Mouse (Mus musculus): ENCODE data around the gene Clk2. TPM values are rescaled to one million over a fixed set of nuclear protein-coding genes. Genes with fewer than 3 reads are reported as not detected.

Gene Clk2
- total RNA-seq (2021) = 10 to 100 TPM; 39.0 to 46.6 TPM

DNA sequence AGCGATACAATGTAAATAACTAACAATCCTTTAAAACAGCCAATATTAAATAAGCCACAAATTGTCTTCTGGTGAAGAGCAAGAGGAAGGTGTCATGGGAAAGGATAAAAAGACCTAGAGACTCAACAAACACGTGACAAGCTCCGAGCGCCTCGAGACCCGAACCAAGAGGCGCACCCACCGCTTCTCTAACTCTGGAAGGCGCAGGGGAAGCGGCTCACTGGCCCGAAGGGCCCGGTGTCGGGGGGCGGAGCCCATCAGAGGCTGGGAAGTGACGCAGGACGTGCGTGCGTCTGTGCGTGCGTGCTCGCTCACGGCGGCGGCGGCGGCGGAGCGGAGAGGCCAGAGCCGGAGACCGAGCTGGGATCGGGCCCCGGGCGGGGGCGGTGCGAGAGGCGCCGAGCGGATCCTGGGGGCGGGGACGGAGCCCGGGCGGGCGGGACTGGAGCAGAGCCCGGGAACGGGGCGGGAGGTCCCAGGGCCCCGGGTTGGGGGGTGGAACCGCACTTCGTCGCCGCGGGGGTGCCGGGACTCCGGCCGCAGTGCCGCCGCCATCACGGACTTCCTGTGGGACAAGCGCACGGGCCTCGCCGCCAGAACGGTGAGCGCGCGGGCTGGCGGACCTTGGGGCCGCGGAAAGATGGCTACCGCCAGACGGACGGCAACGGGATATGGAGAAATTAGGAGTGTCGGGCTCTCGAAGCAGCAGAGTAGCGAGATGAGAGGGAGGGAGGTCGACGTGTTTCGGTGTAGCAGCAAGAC lies at the start of gene Clk2:
Clk2 (plus strand) TSS at position 290 of the 762 bp plus-strand sequence.
- peak; percentile 92 to 95 for DNase-seq (ENCODE audit: low spot score in 2 of 2)
- intact Hi-C loops (cut with DNase I) = loop anchor here (2.0 kb wide), 1 partner anchor 74 kb away; no protein-coding TSS in a partner anchor

DNA sequence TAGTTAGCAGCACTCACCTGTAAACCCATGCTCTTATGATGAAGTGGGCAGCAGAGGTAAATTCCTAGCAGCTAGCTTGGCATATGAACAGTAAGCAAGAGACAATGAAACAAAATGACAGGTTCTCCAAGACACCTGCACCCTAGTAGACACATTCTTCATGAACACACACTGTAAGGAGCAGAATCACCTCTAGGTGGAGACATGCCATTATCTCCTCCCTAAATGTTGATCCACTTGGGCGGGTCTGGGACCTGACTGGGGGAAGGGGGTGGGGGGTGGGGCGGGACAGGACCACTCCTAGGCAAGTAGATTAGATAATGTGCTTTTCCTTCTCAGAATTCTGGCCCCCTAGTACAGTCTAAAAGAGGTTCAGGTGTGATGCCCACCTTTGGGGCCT lies 49.1 kb upstream of the Clk2 start:
- intact Hi-C loops (cut with DNase I) = loop anchor here (2.0 kb wide), 1 partner anchor 43 kb away; no protein-coding TSS in a partner anchor
- DNase-seq (ENCODE audit: low spot score in 2 of 2) = peak in 1 of 2 experiments; percentile 49

DNA sequence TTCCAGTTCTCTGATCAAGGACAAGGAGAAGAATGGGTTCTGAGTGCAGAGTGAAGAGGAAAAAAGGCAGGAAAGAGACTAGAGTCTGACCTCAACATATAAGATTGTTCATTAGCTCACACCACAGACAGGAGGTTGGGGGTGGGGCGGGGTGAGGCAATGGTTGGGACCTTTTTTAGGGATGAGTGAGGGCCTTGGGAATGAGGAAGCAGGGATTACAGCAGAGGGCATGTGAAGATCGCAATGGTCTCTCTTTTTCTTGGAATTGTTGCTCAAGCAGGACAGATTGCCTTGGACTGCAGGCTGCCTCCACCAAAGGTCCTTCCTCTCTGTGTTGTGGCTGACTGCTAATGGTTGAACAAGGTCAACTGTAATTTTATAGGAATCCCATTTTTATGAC lies 41.3 kb upstream of the Clk2 start:
- no peak for DNase-seq (ENCODE audit: low spot score in 2 of 2)

DNA sequence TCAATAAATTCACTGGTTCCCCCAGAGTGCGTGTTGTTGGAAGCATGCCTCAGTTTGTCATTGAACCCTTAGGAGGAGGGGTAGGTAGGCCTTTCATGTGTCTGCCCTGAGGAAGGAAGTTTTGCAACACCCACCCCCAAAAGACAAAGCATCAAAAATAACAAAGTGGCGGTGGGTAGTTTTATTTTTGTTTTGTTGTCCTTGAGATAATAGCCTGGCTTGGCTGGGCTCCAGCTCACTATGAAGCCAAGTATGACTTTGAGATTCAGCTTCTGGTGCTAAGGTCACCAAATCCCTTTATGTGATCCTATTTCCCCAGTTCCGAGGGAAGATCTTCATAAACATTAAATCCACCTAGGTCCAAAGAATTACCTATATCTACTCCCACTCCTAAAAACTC lies 40.4 kb upstream of the Clk2 start:
- DNase-seq (ENCODE audit: low spot score in 2 of 2) = no peak
- intact Hi-C loops (cut with DNase I) = no loop called here

More for the DNA sequence above, 41.3 kb upstream of the Clk2 start:
- intact Hi-C loops (cut with DNase I) = no loop called here

DNA sequence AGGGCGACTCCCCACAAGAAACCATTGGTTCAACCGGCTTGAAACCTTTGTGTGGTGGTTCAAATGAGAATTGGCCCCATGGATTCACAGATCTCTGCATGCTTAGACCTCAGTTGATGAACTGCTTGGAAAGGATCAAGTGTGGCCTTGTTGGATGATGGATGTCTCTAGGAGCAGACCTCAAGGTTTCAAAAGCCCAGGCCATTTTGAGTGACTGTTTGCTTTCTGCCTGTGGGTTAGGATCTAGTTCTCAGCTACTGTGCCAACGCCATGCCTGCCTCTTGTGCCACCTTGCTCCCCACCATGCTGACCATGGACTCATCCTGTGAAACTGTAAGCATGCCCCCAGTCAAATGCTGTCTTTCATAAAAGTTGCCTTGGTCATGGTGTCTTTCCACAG lies 38.6 kb upstream of the Clk2 start:
- intact Hi-C loops (cut with DNase I) = no loop called here
- no peak for DNase-seq (ENCODE audit: low spot score in 2 of 2)

DNA sequence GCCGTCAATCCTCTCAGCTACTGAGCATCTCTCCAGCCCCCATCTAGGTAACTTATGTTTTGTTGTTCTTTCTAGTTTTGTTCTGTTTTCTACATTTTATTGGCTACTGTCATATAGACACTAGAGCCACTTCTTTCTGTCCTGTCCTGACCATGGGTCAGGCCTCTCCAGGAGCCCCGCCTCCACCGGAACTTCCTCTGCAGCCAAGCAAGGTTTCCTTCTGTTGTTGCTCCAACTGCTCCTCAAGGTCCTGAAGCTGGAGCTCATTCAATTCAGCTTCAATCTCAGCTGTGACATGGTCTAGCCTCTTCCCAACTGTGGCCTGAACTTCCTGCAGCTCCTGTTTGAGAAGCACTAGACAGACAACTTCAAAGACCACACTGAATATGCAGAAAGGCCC lies 34.7 kb upstream of the Clk2 start:
- intact Hi-C loops (cut with DNase I) = no loop called here

DNA sequence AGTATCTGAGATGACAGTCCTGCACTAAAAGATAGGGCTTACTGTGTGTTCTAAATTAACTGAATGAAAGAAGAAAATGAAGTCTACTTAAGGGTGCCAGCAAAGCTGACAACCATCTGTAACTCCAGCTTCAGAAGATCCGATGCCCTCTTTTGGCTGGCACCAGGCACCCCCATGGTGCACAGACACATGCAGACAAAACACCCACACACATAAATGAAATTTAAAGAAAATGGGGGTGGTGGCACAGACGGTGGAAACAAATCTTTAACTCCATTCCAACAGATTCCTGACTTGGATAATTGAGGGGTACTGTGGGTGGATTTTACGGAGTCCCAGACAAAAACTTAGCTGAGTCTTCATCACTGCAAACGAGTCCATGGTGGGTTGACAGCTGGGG lies 32.8 kb upstream of the Clk2 start:
- DNase-seq (ENCODE audit: low spot score in 2 of 2) = peak; percentile 63 to 94
- intact Hi-C loops (cut with DNase I) = loop anchor here (1.0 kb wide), 1 partner anchor 26 kb away; no protein-coding TSS in a partner anchor

More for the DNA sequence above, 34.7 kb upstream of the Clk2 start:
- DNase-seq (ENCODE audit: low spot score in 2 of 2) = no peak

DNA sequence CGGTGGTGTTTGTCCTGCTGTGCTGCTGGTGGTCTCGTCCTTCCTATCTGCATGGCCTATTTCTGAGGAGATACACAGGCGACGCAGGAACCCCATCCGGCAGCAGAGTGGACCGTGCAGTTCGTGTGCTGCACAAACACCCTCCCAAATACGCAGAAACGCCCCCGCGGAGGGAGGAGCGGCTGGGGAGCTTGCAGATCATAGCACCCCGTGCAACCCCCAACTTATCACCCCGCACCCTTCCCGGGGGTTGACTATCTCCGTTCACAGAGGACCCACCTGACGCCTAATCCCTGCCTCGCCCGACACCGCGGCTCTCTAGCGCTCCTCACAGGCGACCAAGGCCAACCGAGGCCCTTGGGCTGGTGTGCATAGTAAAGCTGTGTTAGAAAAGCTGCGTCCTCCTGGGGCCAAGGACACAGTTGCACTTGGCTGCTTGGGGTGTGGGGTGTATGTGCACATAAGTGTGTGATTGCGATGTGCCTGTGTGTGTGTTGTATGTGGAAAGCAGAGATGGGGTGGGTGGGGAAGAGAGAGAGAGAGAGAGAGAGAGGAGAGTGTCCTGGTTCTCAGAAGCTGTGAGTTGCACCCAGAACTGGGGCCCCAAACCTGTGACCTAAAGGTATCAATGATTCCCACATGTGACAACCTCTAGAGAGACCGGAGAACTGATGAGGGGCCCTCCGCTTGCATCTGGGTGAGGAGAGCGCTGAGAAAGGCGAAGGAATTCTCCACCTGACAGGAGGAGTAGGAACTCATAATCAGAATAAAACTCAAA lies 32.1 kb upstream of the Clk2 start:
- DNase-seq (ENCODE audit: low spot score in 2 of 2) = peak; percentile 31 to 59
- intact Hi-C loops (cut with DNase I) = loop anchor here (1.0 kb wide), 1 partner anchor 26 kb away; no protein-coding TSS in a partner anchor

DNA sequence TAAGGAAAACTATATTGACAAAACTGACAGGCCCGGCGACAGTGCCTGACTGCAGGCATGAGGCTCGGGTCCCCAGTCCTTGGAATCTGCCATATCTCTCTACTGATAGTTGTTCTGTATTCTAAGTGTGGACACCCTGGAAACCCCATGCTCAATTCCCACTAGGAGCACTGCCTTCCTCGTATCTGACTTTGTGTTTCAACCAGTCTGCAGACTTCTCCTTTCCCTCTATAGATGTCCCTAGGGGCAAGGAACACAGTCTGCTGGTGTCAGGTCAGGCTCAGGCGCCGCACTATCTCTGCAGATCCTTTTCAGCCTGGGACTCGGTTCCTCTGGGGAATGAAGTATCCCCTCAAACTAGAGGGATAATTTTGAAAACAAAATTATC lies 31.5 kb upstream of the Clk2 start:
- no peak for DNase-seq (ENCODE audit: low spot score in 2 of 2)
- intact Hi-C loops (cut with DNase I) = no loop called here

DNA sequence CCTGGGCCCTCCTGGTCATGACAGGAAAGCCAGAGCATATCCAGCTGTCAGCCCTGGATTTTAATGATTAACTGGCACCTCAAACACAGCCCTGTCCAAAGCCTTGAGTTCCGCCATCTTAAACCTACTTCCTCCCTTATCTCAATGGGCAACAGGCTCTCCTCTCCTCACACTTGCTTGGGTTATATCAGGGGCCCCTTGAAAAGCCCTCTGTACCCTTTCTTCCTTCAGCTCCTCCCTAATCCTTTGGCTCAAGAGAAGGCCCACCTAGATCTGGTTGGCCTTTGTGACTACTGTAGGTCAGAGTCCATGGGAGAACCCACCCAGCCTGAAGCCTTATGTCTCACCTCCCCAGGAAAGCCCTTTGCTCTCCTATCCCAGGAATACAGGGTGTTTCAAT lies 30.8 kb upstream of the Clk2 start:
- no peak for DNase-seq (ENCODE audit: low spot score in 2 of 2)
- intact Hi-C loops (cut with DNase I) = no loop called here

DNA sequence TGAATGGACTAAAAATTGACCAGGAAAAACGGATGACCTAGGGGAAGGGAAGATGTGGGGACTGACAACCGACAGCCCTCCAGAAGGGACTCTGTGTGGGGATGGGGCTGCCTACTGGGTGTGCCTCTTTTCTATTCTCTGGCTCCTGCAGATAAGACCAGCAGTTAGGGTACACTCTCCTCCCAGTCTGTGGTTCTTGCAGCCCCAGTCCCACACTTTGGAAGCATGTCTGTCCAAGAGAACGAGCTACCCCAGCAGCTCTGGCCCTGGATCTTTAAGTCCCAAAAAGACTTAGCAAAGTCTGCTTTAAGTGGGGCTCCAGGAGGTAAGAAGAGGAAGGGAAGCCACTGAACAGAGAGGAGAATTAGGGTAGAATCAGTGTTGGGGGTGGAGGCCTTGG lies 28.6 kb upstream of the Clk2 start, which contains the start of gene Pklr:
Pklr (plus strand) TSS at position 185 of the 400 bp plus-strand sequence.
- no peak for DNase-seq (ENCODE audit: low spot score in 2 of 2)
- intact Hi-C loops (cut with DNase I) = no loop called here

DNA sequence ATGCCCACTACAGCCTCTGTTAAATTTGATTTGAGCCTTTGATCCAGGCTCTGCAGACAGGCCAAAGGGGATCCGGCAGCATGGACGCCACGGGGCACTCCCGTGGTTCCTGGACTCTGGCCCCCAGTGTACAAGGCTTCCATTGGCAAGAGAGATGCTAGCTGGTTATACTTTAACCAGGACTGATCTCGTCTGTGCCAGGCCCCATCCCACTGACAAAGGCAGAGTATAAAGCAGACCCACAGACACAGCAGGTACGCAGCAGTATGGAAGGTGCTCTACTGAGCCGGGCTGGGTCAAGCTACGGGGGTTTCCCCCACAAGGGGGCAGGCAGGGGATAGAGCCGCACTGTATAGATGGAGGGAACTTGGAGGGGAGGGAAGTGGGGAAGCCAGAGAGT lies 28.2 kb upstream of the Clk2 start:
- intact Hi-C loops (cut with DNase I) = no loop called here
- DNase-seq (ENCODE audit: low spot score in 2 of 2) = no peak

DNA sequence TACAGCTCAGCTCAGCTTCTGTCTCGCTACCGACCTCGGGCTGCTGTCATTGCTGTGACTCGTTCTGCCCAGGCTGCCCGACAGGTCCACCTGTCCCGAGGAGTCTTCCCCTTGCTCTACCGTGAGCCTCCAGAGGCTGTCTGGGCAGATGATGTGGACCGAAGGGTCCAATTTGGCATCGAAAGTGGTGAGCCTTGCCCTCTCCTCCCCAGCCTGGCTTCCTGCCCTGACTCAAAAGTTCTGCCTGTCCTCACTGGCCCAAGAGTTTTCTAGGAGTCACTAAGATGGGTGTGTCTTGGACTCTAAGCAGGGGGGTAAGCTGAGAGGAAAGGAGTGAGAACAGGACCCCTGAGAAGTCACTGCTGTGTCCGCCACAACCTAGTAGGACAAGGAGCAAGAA lies 19.8 kb upstream of the Clk2 start:
- intact Hi-C loops (cut with DNase I) = no loop called here
- DNase-seq (ENCODE audit: low spot score in 2 of 2) = no peak

DNA sequence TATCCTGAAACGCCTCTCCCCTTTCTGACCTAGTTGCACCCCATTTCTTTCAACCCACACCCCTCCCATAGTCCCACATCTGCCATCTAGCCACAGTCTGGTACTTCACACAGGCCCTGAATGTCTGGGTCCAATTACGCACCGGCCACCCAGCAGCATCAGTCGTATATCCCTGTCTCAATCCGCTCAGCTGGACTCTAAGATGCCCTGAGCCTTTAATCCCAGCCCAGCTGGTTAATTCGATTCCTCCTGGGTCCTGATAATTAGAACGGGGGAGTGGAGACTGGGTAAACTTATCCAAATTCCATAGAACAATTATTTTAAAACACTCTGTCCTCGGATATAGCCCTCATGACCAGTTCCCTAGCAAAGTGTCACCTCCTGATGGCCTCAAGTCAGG lies 19.0 kb upstream of the Clk2 start:
- intact Hi-C loops (cut with DNase I) = no loop called here
- no peak for DNase-seq (ENCODE audit: low spot score in 2 of 2)

DNA sequence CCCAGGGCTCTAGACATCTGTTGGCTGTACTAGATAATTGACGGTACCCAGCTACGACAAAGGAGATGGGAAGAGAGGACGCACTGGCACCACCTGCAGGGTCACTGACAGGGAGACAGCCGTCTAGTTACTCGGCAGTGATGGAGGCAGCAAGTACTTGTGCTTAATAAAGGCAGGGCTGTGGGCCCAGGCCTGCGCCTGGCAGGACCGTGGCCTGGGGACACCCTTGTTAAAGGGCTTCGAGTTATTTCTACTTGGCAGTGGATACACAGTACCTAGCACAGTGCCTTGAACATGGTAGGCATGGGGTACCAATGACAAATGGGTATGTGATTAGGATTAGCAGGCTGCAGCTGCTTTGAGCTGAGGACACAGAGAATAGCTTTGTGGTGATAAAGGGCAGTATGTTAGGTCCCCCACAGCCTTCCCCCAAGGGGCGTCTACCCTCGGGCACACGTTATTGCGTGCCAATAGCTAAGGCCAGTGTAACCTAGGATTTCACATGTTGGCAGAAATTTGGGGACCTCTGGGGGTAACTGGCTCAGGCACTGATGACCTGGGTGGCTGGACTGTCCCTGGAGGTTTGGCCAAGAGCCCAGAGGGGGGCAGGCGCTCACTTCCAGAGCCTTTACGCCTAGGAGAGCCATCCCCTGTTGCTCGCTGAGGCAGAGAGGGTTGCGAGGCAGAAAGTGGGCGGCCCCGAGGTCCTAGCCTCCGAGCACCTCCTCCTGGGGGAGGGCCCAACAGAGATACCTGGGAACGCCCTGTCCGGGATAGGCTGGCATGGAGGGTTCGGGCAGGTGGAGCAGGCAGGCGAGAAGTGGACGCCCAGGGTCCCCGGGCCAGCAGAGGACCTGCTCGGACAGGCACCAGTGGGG lies 17.3 kb upstream of the Clk2 start:
- intact Hi-C loops (cut with DNase I) = no loop called here
- no peak for DNase-seq (ENCODE audit: low spot score in 2 of 2)

DNA sequence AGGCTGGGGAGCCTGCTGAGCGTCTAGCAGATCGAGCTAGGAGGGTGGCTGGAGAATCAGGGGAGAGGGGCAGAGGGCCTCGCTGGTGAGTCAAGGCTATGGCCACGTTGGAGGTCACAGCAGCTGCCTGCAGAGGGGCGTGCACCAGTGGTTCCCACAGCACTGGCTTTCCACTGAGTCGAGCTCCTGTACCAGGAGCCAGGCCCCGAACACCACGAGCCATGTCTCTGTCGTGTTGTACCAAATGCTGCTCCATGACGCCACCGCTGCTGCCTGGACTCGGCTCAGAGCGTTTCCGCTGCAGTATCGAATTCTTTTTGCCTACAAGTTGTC lies 16.6 kb upstream of the Clk2 start:
- DNase-seq (ENCODE audit: low spot score in 2 of 2) = no peak
- intact Hi-C loops (cut with DNase I) = no loop called here

DNA sequence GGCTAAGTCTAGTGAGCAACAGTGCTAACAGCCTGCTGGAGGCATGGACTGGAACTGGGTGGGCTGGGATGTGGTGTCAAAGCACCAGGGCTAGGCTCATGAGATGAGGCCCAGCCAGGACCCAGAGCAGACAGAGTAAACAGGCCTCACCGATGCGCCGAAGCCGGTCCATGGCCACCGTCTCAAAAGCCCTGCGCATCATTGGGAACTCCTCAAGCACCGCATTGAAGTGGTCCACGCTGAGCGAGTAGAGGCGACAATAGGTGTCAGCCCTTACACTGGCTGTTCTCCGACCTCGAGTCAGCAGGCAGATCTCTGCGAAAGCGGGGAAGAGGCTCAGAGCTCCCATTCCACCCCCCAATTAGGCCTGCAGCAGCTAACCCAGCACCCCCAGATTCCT lies 16.0 kb upstream of the Clk2 start:
- intact Hi-C loops (cut with DNase I) = no loop called here
- DNase-seq (ENCODE audit: low spot score in 2 of 2) = no peak

DNA sequence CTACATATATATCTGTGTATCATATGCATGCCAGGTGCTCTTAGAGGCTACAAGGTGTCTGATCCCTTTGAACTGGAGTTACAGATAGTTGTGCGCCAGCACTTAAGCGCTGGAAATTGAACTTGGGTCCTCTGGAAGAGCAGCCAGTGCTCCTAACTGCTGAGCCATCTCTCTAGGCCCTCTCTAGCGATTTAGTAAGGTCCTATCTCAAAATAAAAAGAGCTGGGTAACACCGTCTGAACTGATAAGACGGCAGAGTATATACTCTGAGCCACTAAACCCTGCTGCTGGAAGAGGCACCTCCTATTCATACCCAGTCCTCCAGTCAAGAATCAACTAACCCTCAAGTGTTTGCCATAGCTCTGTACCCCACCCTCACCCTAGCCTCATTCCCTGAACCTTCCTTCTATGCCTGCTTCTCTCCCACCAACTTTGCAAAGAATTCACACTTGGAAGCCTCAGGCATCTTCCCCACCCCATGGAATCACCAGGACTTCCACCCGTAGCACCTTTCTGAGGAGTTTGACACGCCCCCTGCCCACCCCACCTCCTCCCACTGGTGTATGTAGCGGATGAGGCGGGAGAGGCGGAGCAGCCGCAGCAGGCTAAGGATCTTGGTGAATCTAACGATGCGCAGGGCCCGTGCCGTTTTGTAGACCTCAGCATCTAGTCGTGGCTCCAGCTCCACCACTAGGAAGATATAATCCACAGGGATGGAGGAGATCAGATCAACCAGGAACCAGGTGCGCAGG lies 12.3 kb upstream of the Clk2 start:
- intact Hi-C loops (cut with DNase I) = no loop called here

DNA sequence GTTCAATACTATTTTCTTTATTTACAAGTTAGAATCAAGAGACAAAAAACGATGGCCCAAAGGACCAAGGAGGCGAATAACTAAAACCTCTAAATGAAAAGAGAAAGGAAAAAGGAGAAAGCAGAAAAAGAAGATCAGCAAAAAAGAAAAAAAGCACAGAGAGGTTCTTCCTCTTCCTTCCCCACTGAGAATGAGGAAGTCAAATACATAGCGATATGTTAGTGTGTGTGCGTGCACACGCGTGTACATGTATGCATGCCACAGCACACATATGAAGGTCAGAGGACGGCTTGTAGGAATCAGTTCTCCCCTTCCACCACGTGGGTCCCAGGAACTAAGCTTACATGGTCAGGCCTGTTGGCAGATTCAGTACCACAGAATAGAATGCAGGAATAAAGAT lies 7.6 kb upstream of the Clk2 start:
- DNase-seq (ENCODE audit: low spot score in 2 of 2) = no peak
- intact Hi-C loops (cut with DNase I) = no loop called here

More for the DNA sequence above, 12.3 kb upstream of the Clk2 start:
- DNase-seq (ENCODE audit: low spot score in 2 of 2) = no peak

All from left cerebral cortex, postnatal 25 days (tissue).